Mouse (Mus musculus) Muller cell, postnatal 12 days (primary cell): ENCODE results near the gene Npas4.
"Not testable (repeated sequence)": the region's sequence is repeated elsewhere in the genome, so short reads cannot be mapped to it uniquely, and the experiment has no call there.

Experiments
- DNase-seq: peaks from one replicate; pipeline ENCODE4 v3.0.0-alpha.2; 2015; ENCODE audit errors: inconsistent ontology term

The Npas4 gene

DNA sequence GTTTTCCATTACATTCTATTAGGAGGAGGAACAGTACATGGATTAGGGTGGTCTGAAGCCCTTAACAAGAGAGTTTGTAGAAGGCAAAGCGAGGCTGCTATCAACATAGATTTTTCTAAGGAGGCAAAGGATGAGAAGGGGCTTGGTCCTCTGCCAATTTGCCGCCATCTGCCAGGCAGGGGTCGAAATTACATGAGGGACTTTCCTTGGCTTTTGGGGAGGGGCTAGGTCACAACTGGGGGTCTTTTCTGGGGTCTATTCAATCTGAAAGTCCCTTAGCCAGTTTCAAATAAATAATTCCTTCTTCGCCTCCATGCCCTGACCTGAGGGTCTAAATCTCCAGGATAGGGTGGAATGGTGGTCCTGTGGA, at the start of gene Npas4:
Gene Npas4 (minus strand): TSS at position 61 of the 370 bp plus-strand sequence.
- DNase-seq, result no peak

DNA sequence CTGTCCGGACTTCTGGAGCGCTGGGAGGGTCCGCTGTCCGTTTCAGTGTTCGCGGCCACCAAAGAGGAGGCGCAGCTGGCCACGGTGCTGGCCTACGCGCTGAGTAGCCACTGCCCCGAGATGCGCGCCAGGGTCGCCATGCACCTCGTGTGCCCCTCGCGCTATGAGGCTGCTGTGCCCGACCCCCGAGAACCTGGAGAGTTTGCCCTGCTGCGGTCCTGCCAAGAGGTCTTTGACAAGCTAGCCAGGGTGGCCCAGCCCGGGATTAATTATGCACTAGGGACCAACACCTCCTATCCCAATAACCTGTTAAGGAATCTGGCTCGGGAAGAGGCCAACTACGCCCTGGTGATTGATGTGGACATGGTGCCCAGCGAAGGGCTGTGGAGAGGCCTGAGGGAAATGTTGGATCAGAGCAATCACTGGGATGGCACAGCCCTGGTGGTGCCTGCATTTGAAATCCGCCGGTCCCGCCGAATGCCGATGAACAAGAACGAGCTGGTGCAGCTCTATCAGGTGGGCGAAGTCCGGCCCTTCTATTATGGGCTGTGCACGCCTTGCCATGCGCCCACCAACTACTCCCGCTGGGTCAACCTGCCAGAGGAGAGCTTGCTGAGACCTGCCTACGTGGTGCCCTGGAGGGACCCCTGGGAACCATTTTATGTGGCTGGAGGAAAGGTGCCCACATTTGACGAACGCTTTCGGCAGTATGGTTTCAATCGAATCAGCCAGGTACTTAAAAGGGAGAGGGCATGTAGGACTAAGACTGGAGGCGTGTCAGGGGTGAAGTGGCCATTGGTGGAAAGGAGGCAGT, 49.4 kb upstream of the Npas4 start:
- no peak for DNase-seq

DNA sequence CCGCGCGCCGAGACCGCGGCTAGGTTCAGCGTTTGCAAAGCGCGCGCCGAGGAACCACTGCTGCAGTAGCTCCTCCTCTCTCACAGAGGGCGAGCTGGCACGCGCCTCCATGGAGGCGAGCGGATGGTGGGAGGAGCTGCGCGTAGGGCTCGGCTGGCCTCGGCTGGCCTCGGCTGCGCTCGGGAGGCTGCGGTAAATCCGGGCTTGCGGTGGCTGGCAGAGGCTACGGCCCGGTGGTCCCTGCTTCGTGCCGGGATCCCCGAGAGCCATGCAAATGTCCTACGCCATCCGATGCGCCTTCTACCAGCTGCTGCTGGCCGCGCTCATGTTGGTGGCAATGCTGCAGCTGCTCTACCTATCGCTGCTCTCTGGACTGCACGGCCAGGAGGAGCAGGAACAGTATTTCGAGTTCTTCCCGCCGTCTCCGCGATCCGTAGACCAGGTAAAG, 48.6 kb upstream of the Npas4 start, which contains the start of the genes B4gat1 and AC124502.3:
Gene B4gat1 (plus strand): TSS at position 118 of the 448 bp plus-strand sequence.
Gene AC124502.3 (plus strand): TSS at position 183 of the 448 bp plus-strand sequence.
- peak; percentile 94 for DNase-seq

DNA sequence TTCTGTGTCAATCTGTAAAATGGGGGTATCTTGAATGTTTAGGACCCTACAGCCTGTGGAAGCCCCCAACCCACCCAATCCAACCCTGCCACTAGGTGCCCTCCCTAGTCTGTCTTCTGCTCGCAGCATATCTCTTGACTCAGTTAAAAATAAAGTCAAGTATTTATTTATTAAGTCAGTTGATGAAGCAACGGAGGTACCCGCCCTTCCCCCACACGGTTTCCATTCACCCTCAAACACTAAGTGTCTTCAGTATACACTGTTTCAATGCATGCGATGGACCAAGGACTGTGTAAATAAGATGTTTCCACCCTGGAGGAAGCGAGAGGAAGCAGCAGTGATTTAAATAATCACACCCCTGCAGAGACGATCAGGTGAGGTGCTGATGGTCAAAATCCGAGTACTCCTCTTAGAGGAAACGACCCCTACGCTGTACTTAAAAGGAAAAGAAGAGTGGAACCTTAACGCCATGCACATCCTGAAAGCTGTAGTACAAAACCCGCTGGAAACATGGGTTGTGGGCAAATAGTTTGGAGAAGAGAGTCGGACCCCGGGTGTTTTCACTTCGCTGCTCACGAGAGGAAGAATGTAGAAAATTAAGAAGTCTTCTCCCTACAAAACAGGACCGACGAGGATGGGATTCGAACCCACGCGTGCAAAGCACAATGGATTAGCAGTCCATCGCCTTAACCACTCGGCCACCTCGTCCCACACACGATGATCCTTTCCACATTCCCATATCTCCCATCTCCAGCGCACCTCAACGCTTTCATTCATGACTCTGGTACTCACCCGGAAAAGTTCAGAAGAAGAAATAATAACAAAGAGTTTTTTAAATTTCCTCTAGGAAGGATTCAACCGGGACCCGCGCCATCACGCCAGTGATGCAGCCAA, 47.8 kb upstream of the Npas4 start:
- peak; percentile 81 for DNase-seq

GRCm38 (mm10) chr19:5036577-5036976, 46.5 kb upstream of the Npas4 start:
- no peak for DNase-seq

- DNase-seq, result no peak
Measured at GRCm38 (mm10) chr19:5032686-5033085, 42.6 kb upstream of the Npas4 start.

DNA sequence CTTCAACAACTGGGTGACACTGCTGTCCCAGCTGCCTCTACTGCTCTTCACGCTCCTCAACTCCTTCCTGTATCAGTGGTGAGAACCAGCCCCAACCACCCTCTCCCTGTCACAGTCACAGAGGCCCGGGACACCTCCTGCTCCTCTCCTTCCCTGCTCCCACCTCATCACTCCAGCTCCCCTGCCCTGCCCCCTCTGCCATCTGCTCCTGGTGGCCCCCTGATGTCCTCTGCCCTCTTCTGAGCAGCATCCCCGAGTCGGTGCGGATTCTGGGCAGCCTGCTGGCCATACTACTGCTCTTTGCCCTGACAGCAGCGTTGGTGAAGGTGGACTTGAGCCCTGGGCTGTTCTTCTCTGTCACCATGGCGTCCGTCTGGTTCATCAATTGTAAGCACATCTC, 36.0 kb upstream of the Npas4 start:
- no peak for DNase-seq

- peak; percentile 95 for DNase-seq
Measured at GRCm38 (mm10) chr19:5023621-5024479, 33.7 kb upstream of the Npas4 start, which contains the start of gene Slc29a2. Slc29a2 (plus strand) TSS chr19:5023860.

GRCm38 (mm10) chr19:5021416-5021815, 31.3 kb upstream of the Npas4 start:
- no peak for DNase-seq

DNA sequence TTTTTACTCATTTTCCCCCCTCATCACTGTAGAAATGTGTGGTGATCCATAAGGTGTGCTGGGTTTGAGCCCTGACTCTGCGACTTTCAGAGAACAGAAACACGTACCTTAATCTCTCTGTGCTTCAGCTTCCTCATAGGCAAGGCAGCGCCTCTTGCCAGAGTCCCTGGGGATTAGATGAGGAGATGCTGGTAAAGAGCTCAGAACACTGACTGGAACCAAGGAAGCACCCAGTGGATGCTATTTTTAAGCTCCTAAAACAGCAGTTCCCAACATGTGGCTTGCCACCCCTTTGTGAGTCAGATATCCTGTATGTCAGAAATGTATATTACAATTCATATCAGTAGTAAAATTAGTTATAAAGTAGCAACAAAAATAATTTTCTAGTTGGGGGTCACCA, 28.1 kb upstream of the Npas4 start:
- no peak for DNase-seq

DNA sequence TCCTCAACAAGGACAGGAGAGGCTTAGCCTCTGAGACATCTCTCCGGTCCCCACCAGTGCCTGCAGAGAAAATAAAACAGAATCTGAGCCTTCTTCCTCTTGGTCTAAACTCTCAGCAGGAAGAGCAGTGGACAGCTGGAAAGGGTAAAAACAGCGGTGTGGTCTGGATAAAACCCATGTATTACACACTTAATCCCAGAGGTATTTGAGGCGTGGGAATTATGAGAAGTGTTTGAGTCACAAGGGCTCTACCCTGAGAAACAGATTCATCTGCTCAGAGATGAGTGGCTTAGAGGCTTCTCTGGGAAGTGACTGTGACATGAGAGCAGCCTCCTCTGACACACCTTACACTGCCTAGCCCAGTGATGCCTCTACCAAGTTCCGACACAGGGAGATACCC, 27.5 kb upstream of the Npas4 start:
- DNase-seq, result no peak

DNA sequence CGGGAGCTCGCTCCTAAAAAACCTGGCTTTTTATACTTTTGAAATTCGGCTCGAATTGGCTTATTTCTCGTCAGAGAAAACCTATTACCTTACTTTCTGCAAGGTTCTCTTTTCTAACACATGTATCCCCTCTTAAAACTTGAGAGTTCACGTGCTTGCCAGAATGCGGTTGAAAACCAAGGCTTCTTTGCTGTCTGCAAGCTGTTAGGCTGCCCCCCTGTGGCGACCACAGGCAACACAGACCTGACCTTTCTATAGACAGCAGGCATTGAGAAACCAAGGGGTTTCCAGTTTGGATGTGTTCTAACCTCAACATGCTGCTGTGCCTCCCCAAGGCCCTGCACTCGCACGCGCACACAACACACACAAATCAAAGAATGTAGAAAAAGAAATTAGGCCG, 26.7 kb upstream of the Npas4 start:
- peak; percentile 54 for DNase-seq

DNA sequence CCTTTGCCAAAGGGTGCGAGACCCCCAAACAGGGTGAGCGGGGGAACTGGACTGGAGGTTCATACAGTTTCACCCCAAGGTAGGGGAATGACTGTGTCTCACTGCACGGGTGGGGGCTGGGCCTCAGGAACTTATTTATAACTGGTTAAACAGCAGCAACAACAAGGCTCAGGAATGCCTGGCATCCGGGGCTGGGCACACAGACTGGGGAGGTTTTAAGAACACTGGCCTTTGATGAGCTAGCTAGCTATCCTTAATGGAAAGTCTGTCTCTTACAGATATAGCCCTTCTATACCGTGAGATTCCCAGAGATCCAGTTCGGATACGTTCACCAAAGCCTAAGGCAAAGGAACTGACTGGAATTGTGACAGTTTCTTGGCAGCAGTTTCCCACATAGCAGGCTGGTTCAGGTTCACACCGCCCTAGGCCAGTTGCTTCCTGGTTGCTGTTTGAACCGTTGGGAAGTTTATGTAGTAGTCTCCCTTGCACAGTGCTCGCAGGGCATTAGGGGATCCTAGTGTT, 26.2 kb upstream of the Npas4 start:
- peak; percentile 93 for DNase-seq

DNA sequence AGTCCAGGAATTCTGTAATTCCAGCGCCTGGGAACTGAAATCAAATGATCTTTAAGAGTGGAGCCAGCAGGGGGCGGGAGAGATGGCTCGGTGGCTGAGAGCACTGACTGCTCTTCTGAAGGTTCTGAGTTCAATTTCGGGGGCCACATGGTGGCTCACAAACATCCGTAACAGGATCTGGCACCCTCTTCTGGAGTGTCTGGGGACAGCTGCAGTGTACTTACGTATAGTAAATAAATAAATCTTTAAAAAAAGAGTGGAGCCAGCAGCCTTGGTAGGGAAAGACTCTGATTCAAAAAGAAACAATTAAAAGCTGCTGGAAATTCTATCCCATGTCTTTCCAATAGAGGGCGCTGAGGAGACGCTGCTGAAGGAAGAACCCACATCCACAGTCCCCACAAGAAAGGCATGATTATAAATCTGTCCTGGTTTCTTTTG, 24.9 kb upstream of the Npas4 start:
- DNase-seq, result peak; percentile 30

DNA sequence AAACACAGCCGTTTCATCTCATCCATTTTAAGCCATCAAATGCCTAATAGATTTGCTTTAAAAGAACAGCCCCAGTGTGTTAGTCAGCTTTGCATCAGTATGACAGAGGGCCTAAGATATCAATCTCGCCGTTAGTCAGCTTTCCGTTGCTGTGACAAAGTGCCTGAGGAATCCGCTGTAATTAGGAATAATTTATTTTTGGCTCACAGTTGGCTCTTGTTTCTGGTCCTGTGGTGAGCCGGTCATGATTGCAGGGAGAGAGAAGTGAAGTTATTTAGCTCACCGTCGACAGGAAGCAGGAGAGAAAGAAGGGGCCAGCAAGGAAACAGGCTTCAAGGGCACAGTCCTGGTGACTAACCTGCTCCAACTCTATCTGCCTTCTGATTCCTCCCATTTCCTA, 23.0 kb upstream of the Npas4 start:
- peak; percentile 76 for DNase-seq

DNA sequence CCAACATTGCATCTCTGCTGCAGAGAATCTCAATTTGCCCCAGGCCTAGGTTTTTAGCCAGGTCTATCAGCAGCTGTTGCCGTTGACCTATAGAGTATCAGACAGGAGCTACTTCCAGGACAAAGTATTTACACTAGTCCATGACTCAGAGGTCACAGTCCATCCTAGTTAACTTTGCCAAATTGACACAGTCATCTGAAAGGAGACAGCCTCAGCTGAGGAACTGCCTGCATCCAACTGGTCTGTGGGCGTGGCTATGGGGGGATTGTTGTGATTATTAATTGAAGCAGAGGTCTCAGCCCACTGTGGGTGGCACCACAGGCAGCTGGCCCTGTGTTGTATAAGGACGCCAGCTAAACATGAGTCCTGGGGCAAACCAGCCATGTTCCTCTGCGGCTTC, 14.8 kb upstream of the Npas4 start:
- DNase-seq, result peak; percentile 46

GRCm38 (mm10) chr19:5003644-5004043, 13.5 kb upstream of the Npas4 start:
- DNase-seq, result not testable (repeated sequence)

DNA sequence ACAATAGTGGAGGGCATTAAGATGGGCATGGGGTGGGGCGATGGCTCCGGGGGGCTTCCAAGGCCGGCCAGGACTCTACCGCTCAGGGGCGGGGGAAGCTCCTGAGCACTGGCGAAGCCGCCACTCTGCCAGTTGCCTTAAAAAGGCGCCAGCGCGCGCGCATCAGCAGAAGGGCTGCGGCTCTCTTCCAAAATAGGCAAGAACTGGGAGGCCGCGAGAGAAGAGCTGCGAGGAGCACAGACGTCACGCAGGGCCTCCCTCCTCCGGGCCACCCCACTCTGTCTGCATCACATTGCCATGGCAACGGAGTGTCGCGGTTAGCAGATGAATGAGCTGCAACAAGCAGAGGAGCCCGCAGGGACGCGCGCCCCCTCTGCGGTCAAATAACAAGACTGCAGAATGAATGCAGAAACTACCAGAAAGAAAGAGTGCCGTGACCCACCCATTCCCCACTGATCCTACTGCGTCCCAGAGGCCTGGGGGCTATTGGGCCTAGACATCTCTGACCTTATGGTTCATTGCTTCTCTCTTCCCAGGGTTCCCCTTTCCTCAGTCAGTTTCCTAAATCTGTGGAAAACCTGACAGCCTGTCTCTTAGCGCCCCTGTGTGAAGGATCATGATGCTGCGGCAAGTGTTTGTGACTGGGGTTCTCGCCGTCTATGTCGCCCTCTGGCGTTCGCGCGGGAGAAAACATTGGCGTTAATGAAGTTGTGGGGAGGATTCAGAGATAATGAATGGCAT, 11.7 kb upstream of the Npas4 start:
- DNase-seq, result peak; percentile 97

GRCm38 (mm10) chr19:4999445-5000140, 9.5 kb upstream of the Npas4 start:
- no peak for DNase-seq

DNA sequence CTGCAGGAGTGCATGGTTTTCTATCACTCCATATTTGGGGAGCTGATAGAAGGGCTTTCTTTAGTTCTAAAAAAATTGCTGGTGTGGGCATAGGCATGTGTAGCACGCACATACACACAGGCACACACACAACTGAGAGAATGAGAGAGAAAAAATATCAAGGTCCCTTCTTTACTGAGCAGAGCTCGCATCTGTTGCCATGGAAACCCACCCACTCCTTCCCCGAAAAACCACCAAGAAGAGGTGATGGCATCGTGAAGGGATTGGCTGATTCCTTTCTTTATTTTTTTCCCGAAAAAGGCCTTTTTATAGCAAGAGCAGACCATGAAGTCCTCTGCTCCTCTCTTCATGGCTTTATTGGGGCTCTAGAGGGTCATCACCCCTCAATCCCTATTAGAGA, 3.9 kb upstream of the Npas4 start:
- no peak for DNase-seq
